Mouse (Mus musculus) embryonic facial prominence, embryonic 13.5 days (tissue): Measurements from ENCODE around the gene Sdr42e1. TPM values are rescaled to one million over a fixed set of nuclear protein-coding genes. Genes with fewer than 3 reads are reported as not detected.
A peak's percentile ranks its signal among the peaks of the same experiment; 100 is the strongest.

Experiments used
- ATAC-seq: fragments of 200-750 bp; cut with Nextera tagmentation; 2 replicates; pipeline ENCODE4 v1.8.0; 2017; ENCODE audit warnings: low read depth; ENCODE audit not compliant: insufficient number of reproducible peaks, insufficient read depth, low FRiP score, low TSS enrichment
- H3K27ac ChIP-seq: fragments of 300-500 bp; sonication (generic); 2 replicates; pipeline ENCODE4 v1.5.1; 2015; ENCODE audit warnings: moderate library complexity, mild to moderate bottlenecking, inconsistent platforms
- H3K27me3 ChIP-seq: fragments of 300-500 bp; sonication (generic); 2 replicates; pipeline ENCODE4 v1.6.1; 2015; ENCODE audit warnings: mild to moderate bottlenecking, inconsistent platforms
- H3K36me3 ChIP-seq: fragments of 300-500 bp; sonication (generic); 2 replicates; pipeline ENCODE4 v1.6.1; 2015; ENCODE audit warnings: mild to moderate bottlenecking, inconsistent platforms
- H3K4me1 ChIP-seq: fragments of 300-500 bp; sonication (generic); 2 replicates; pipeline ENCODE4 v1.6.1; 2015; ENCODE audit warnings: inconsistent platforms
- H3K4me2 ChIP-seq: fragments of 300-500 bp; sonication (generic); 2 replicates; pipeline ENCODE4 v1.6.1; 2015; ENCODE audit warnings: moderate library complexity, mild to moderate bottlenecking, inconsistent platforms
- H3K4me3 ChIP-seq: fragments of 300-500 bp; sonication (generic); 2 replicates; pipeline ENCODE4 v1.5.1; 2015; ENCODE audit warnings: mild to moderate bottlenecking, inconsistent platforms
- H3K9ac ChIP-seq: fragments of 300-500 bp; sonication (generic); 2 replicates; pipeline ENCODE4 v1.6.1; 2015; ENCODE audit warnings: mild to moderate bottlenecking, inconsistent platforms
- H3K9me3 ChIP-seq: fragments of 300-500 bp; sonication (generic); 2 replicates; pipeline ENCODE4 v1.6.1; 2016; ENCODE audit warnings: inconsistent platforms
- WGBS: fragments of 180-500 bp; shearing (Covaris S2); methylation state at CpG from one replicate; pipeline ENCODE4 v1.1.7; 2015; ENCODE audit warnings: mixed read lengths; 5-methylcytosine and 5-hydroxymethylcytosine counted together
- polyA plus RNA-seq: library from polyadenylated mRNA; unstranded; fragments of >200 nt; fragmentation: Nextera tagmentation; extraction: Ambion mirVana; gene quantifications from 2 replicates; pipeline ENCODE4 v1.2.1, GENCODE M21; 2015

Gene Sdr42e1
- 2.4 and 3.1 TPM in 2 replicates for polyA plus RNA-seq

DNA sequence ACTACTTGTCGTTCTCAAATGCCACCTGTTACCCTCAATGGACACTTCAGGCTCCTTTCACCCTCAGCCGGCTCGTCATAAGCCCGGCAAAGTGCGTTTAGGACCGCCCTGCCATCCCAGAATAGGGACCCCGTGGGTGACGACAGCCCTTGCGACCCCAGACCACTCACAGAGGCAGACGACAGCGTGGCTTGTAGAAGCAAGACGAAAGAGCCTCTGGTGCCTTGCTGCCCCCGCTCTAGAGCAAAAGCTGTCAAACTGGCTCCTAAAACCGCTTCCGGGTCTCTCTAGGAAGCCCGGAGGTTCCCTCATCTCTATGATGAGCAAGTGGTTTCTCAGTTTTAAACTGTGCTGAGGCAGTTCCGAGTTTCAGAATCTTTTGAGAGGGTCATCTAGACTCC is at the start of gene Sdr42e1:
Sdr42e1 (minus strand) TSS at position 260 of the 401 bp plus-strand sequence.
- 14% methylated on average over 17 of the region's 17 CpGs for WGBS
- H3K4me2 ChIP-seq = peak within 1 kb of the TSS; percentile 62
- H3K36me3 ChIP-seq = no peaks in the 10 kb centered on the region
- no peak within 1 kb of the TSS for H3K27ac ChIP-seq
- H3K9ac ChIP-seq = peak within 1 kb of the TSS; percentile 66
- H3K4me1 ChIP-seq = peaks cover 7% of the 10 kb centered on the region; the same call in 1 of the 2 replicates
- peak within 1 kb of the TSS; percentile 48 for H3K4me3 ChIP-seq
- no peaks in the 10 kb centered on the region for H3K9me3 ChIP-seq
- no peak for ATAC-seq
- H3K27me3 ChIP-seq = 0 out of 2 replicates have a peak, but pooled peaks cover 4% of the 10 kb centered on the region

- H3K4me3 ChIP-seq = no peak overlapping the region
- peak overlapping the region; percentile 11; the same call in 1 of the 2 replicates for H3K27ac ChIP-seq
- H3K9ac ChIP-seq = no peak overlapping the region
- no peaks in the 10 kb centered on the region for H3K4me1 ChIP-seq
- H3K27me3 ChIP-seq = no peaks in the 10 kb centered on the region
- no peak for ATAC-seq
- no peak overlapping the region for H3K4me2 ChIP-seq
- WGBS = 68% methylated on average over 14 of the region's 14 CpGs
- H3K9me3 ChIP-seq = peaks cover 9% of the 10 kb centered on the region; the same call in 1 of the 2 replicates
- H3K36me3 ChIP-seq = no peaks in the 10 kb centered on the region
Measured at GRCm38 (mm10) chr8:117718152-117718860, 44.8 kb upstream of the Sdr42e1 start.

- no peak overlapping the region for H3K4me2 ChIP-seq
- no peak overlapping the region for H3K27ac ChIP-seq
- H3K4me1 ChIP-seq = peaks cover 7% of the 10 kb centered on the region; the same call in 1 of the 2 replicates
- no peak overlapping the region for H3K9ac ChIP-seq
- H3K9me3 ChIP-seq = no peaks in the 10 kb centered on the region
- no peaks in the 10 kb centered on the region for H3K27me3 ChIP-seq
- no peaks in the 10 kb centered on the region for H3K36me3 ChIP-seq
- 79% methylated on average over 5 of the region's 5 CpGs for WGBS
- no peak overlapping the region for H3K4me3 ChIP-seq
- ATAC-seq = no peak
Measured at GRCm38 (mm10) chr8:117715896-117716295, 42.4 kb upstream of the Sdr42e1 start.

- no peak overlapping the region for H3K4me2 ChIP-seq
- H3K9ac ChIP-seq = no peak overlapping the region
- no peaks in the 10 kb centered on the region for H3K27me3 ChIP-seq
- H3K27ac ChIP-seq = no peak overlapping the region
- no peak overlapping the region for H3K4me3 ChIP-seq
- 84% methylated on average over 5 of the region's 5 CpGs for whole genome bisulfite sequencing
- H3K4me1 ChIP-seq = peaks cover 7% of the 10 kb centered on the region; the same call in 1 of the 2 replicates
- no peaks in the 10 kb centered on the region for H3K36me3 ChIP-seq
- H3K9me3 ChIP-seq = no peaks in the 10 kb centered on the region
- ATAC-seq = no peak
Measured at GRCm38 (mm10) chr8:117714604-117715003, 41.1 kb upstream of the Sdr42e1 start.

GRCm38 (mm10) chr8:117712226-117712625 is 38.7 kb upstream of the Sdr42e1 start:
- Histone ChIP-seq H3K9me3 (no peaks in the 10 kb centered on the region), H3K4me2 (no peak overlapping the region), H3K9ac (no peak overlapping the region), H3K27me3 (no peaks in the 10 kb centered on the region), H3K4me1 (peaks cover 7% of the 10 kb centered on the region; the same call in 1 of the 2 replicates), H3K27ac (no peak overlapping the region), H3K4me3 (no peak overlapping the region), H3K36me3 (no peaks in the 10 kb centered on the region)
- ATAC-seq = 0 out of 2 replicates have a peak, but pooled peaks have one; percentile 32
- WGBS = 24% methylated on average over 5 of the region's 5 CpGs

GRCm38 (mm10) chr8:117706141-117706540 is 32.7 kb upstream of the Sdr42e1 start:
- Histone ChIP-seq H3K9ac (no peak overlapping the region), H3K27ac (no peak overlapping the region), H3K36me3 (no peaks in the 10 kb centered on the region), H3K4me1 (peaks cover 5% of the 10 kb centered on the region; the same call in 1 of the 2 replicates), H3K9me3 (no peaks in the 10 kb centered on the region), H3K4me3 (no peak overlapping the region), H3K4me2 (no peak overlapping the region), H3K27me3 (no peaks in the 10 kb centered on the region)
- WGBS = 85% methylated on average over 4 of the region's 4 CpGs
- no peak for ATAC-seq

GRCm38 (mm10) chr8:117702701-117703100 is 29.2 kb upstream of the Sdr42e1 start:
- no peak for ATAC-seq
- Histone ChIP-seq H3K9me3 (no peaks in the 10 kb centered on the region), H3K9ac (no peak overlapping the region), H3K27ac (no peak overlapping the region), H3K4me3 (no peak overlapping the region), H3K4me1 (peaks cover 5% of the 10 kb centered on the region; the same call in 1 of the 2 replicates), H3K27me3 (no peaks in the 10 kb centered on the region), H3K4me2 (no peak overlapping the region), H3K36me3 (no peaks in the 10 kb centered on the region)
- WGBS = 56% methylated on average over 10 of the region's 10 CpGs

DNA sequence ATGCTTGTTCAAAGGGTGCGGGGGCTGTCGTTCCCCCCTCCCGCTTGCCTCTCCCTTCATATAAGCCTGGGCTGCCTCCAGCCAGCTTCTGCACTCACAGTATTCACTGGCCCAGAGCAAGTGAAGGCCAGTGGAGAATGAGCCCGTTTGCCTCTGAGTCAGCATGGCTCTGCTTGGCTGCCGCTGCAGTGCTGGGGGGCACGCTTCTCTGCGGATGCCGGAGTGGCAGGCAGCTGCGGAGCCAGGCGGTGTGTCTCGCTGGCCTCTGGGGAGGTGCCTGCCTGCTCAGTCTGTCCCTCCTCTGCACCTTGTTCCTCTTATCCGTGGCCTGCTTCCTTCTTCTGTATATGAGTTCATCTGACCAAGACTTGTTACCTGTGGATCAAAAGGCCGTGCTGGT is 28.4 kb upstream of the Sdr42e1 start, which contains the start of gene Hsd17b2:
Hsd17b2 (plus strand) TSS at position 46 of the 400 bp plus-strand sequence.
- ATAC-seq = no peak
- 32% methylated on average over 13 of the region's 13 CpGs for WGBS
- Histone ChIP-seq H3K9me3 (no peaks in the 10 kb centered on the region), H3K9ac (0 out of 2 replicates have a peak within 1 kb of the TSS, but pooled peaks have one; percentile 21), H3K27me3 (no peaks in the 10 kb centered on the region), H3K4me3 (no peak within 1 kb of the TSS), H3K36me3 (no peaks in the 10 kb centered on the region), H3K27ac (no peak within 1 kb of the TSS), H3K4me1 (peaks cover 5% of the 10 kb centered on the region; the same call in 1 of the 2 replicates), H3K4me2 (no peak within 1 kb of the TSS)

DNA sequence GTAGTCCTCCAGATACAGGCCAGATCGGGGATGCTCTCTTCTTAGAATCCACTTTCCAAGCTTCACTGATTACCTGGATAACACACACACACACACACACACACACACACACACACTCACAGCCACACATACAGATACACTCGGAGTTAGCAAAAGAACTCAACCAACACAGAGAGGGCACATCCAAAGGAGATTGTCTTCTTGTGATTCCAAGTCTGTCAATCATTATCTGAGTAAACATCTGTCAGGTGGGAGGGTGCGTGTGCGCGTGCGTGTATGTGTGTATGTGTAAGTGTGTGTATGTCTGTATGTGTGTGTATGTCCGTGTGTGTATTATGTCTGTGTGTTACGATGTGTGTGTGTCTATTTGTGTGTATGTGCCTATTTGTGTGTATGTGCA is 27.8 kb upstream of the Sdr42e1 start:
- no peak for ATAC-seq
- 84% methylated on average over 8 of the region's 8 CpGs for WGBS

GRCm38 (mm10) chr8:117700699-117701098 is 27.2 kb upstream of the Sdr42e1 start:
- H3K9me3 ChIP-seq = no peaks in the 10 kb centered on the region
- no peak overlapping the region for H3K9ac ChIP-seq
- H3K4me3 ChIP-seq = no peak overlapping the region
- H3K27ac ChIP-seq = no peak overlapping the region
- H3K4me2 ChIP-seq = no peak overlapping the region
- no peaks in the 10 kb centered on the region for H3K27me3 ChIP-seq
- peaks cover 5% of the 10 kb centered on the region; the same call in 1 of the 2 replicates for H3K4me1 ChIP-seq
- no peaks in the 10 kb centered on the region for H3K36me3 ChIP-seq
- WGBS = 72% methylated on average over 8 of the region's 8 CpGs
- ATAC-seq = no peak

More for the DNA sequence above, 27.8 kb upstream of the Sdr42e1 start:
- H3K4me3 ChIP-seq = no peak overlapping the region
- H3K36me3 ChIP-seq = no peaks in the 10 kb centered on the region
- no peak overlapping the region for H3K27ac ChIP-seq
- H3K4me1 ChIP-seq = peaks cover 5% of the 10 kb centered on the region; the same call in 1 of the 2 replicates
- no peaks in the 10 kb centered on the region for H3K27me3 ChIP-seq
- no peak overlapping the region for H3K9ac ChIP-seq
- H3K4me2 ChIP-seq = no peak overlapping the region
- H3K9me3 ChIP-seq = no peaks in the 10 kb centered on the region

DNA sequence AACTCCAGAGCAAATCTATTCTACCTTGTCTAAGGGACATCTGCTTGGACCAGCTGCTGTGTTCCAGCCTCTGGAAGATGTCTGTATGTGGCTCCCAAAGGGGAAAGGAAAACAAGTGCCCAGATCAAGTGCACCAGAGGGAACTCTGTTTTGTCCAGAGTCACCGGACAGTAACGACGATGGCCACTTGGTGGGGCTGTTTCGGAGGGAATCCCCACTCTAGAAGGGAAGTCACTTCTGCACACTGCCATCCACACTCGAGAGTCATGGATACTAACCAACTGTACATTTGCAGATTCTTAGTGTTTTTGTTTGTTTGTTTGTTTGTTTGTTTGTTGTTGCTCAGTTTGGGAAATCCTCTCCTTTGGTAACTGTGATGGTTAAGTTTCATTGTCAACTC is 23.8 kb upstream of the Sdr42e1 start:
- no peaks in the 10 kb centered on the region for H3K27me3 ChIP-seq
- no peaks in the 10 kb centered on the region for H3K36me3 ChIP-seq
- no peak overlapping the region for H3K27ac ChIP-seq
- no peak overlapping the region for H3K9ac ChIP-seq
- whole genome bisulfite sequencing = 38% methylated on average over 5 of the region's 5 CpGs
- peaks cover 5% of the 10 kb centered on the region; the same call in 1 of the 2 replicates for H3K4me1 ChIP-seq
- H3K4me3 ChIP-seq = no peak overlapping the region
- no peak for ATAC-seq
- no peak overlapping the region for H3K4me2 ChIP-seq
- H3K9me3 ChIP-seq = 0 out of 2 replicates have a peak, but pooled peaks cover 3% of the 10 kb centered on the region

- Histone ChIP-seq H3K27ac (no peak overlapping the region), H3K4me3 (no peak overlapping the region), H3K36me3 (no peaks in the 10 kb centered on the region), H3K9me3 (0 out of 2 replicates have a peak, but pooled peaks cover 3% of the 10 kb centered on the region), H3K4me1 (no peaks in the 10 kb centered on the region), H3K4me2 (no peak overlapping the region), H3K9ac (no peak overlapping the region), H3K27me3 (no peaks in the 10 kb centered on the region)
- ATAC-seq = no peak
- 82% methylated on average over 1 of the region's 1 CpGs for WGBS
Measured at GRCm38 (mm10) chr8:117695636-117696035, 22.1 kb upstream of the Sdr42e1 start.
